Mouse (Mus musculus) testis, adult 2 months (tissue): ENCODE measurements at regions not wholly inside any gene's neighbourhood (a gene's known extent, or its start where the extent isn't known, plus 50 kb on each side); places are given as distances from the start of the nearest gene placed in this dataset.

Experiments used
- CTCF ChIP-seq: fragments of 200-500 bp; IDR thresholded peaks from 2 replicates; pipeline ENCODE4 v1.5.1; 2012; ENCODE audit warnings: low read depth, mild to moderate bottlenecking, inconsistent platforms, low read length, moderate library complexity; ENCODE audit not compliant: control insufficient read depth, insufficient read depth, insufficient replicate concordance
- POLR2A ChIP-seq: fragments of 200-500 bp; IDR thresholded peaks from 2 replicates; pipeline ENCODE4 v1.6.1; 2012; ENCODE audit warnings: low read depth, mild to moderate bottlenecking, inconsistent platforms, low read length, moderate library complexity; ENCODE audit not compliant: control insufficient read depth

DNA sequence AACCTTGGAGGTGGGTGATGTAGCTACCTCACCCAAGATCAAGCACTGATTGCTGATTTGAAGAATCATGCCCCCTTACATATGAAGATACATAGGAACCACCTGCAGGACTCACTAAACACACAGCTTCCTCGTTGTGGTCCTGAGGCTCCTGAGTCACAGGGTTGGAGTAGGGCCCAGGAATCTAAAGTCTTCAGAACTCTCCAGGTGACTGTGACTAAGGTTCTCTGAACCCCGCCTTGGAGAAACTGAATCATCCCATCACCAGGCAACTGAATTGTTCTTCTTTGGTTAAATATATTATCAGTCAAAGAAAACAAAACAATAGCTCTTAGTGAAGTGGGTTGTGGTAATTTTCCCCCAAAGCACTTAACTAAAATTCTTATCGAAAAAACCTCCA, 125.8 kb upstream of the Bmp4 start:
- TF ChIP-seq POLR2A: no peak
- no peak for TF ChIP-seq CTCF
